Mouse (Mus musculus): ENCODE measurements at regions not wholly inside any gene's neighbourhood (a gene's known extent, or its start where the extent isn't known, plus 50 kb on each side); places are given as distances from the start of the nearest gene placed in this dataset.

DNA sequence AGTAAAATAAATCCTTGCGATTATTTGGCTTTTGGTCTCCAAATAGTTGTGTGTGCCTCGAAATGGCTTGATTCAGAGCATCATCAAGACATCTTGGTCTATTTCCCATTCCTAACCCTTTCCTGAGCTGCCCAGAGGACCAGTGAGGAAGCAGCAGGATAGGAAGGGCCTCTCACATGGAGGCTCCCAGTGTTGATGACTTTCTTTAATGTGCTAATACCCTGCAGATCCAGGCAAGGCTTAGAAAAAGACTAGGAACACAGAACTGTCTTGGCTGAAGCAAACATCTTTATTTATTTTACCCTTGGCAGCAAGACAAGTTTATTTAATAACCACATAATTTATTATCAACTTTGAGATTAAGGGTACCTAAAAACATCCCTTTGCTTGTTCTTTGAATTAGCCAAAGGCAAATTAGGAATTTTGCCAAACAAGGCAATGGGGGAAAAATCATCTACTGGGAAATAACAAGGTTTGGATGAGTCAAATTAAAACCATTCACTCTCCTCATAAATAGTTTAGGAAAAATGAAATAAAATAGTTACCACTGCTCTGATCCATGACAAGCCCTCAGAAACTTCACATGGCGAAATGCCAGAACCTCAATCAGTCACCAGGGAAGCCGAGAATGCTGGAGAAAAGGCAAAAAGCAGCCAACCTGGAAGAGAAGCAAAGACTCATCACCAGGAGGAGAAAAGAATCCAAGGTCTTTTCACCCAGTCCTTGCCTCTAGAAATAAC, 263.1 kb upstream of the 1700056E22Rik start:
- no peak for DNase-seq (ENCODE audit: low spot score in 2 of 2)

GRCm38 (mm10) chr1:184291129-184291528, 257.0 kb upstream of the 1700056E22Rik start:
- no peak for DNase-seq (ENCODE audit: low spot score in 2 of 2)

GRCm38 (mm10) chr1:184289733-184290416, 255.8 kb upstream of the 1700056E22Rik start:
- no peak for DNase-seq (ENCODE audit: low spot score in 2 of 2)

GRCm38 (mm10) chr1:184281768-184282167, 247.7 kb upstream of the 1700056E22Rik start:
- DNase-seq (ENCODE audit: low spot score in 2 of 2) = no peak

DNA sequence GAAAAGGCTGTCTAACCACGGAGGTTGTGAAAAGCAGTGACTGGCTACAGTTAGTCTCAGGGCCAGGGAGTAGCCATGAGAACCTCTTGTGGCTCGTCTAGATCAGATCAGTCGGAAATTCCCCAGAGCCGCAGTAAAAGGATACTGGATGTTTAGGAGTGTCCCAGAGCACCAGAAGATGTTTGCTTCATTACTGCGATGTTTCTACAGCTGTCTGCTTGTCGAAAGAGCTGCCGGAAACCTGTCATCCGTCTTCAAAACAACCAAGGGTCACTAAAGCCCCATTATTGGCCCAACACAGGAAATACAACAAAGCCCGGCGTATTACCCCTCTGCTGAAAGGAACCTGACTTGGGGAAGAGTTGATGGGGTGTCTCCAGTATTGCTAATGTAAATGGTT, 245.2 kb upstream of the 1700056E22Rik start:
- no peak for DNase-seq (ENCODE audit: low spot score in 2 of 2)

DNA sequence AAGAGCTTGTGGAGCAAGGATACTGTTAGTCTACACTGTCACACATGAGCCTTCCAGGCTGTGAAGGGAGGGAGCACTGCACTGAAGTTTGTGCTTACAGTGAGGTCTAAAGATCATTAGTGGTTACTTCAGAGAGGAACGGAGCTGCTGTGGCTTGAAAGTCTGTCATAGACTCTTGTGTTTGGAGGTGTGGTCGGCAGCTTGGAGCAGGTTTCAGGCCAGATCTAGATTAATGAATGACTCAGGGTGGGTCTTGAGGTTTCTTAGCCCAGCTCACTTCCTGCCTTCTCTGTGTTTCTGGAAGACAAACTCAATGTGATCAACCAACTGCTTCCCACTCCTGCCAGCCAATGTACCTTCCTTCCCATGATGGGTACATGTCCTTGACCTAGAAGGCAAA, 242.9 kb upstream of the 1700056E22Rik start:
- no peak for DNase-seq (ENCODE audit: low spot score in 2 of 2)

DNA sequence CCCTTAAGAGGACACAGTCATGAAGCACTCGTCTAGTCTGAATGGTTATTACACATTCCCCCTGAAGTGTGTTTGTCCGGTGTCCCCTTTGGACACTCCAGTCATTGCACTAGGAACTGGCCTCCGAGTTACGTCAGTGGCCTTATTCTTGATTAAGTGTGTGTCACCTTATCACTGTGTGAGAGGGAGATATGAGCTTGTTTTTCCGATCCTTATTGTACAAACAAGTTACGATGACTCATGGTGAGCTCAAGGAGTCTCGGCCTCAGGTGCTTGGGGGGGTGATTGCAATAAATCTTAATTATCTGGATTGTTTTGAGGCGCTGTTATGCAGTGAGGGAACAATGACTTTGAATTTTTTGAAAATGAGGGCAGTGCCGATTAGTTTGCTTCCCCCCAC, 241.8 kb upstream of the 1700056E22Rik start:
- DNase-seq (ENCODE audit: low spot score in 2 of 2) = no peak

- no peak for DNase-seq (ENCODE audit: low spot score in 2 of 2)
Observed at GRCm38 (mm10) chr1:184275396-184275795, 241.3 kb upstream of the 1700056E22Rik start.

GRCm38 (mm10) chr1:184274704-184275103, 240.6 kb upstream of the 1700056E22Rik start:
- DNase-seq (ENCODE audit: low spot score in 2 of 2) = no peak

GRCm38 (mm10) chr1:184273722-184274121, 239.6 kb upstream of the 1700056E22Rik start:
- DNase-seq (ENCODE audit: low spot score in 2 of 2) = no peak

DNA sequence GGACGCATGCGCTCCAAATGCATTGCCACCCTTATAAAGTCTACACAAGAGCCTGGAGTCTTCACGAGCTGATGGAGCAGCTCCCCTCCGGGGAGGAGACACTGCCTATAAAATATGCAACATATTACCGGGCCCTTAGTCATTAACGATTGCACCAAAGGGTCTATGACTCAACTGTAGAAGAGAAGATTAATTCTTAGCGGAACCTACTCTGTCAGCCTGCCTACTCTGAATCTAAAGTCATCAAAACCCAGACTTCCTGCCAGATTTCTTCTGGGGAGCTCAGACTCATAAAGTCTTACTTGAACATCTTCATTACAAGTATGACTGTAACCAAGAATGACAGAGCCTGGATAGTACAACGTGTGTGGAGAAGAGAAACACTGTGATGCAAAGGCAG, 237.2 kb upstream of the 1700056E22Rik start:
- no peak for DNase-seq (ENCODE audit: low spot score in 2 of 2)

- DNase-seq (ENCODE audit: low spot score in 2 of 2) = peak; percentile 62 to 76
Observed at GRCm38 (mm10) chr1:184266051-184266450, 231.9 kb upstream of the 1700056E22Rik start.

- DNase-seq (ENCODE audit: low spot score in 2 of 2) = no peak
Observed at GRCm38 (mm10) chr1:184262975-184263374, 228.9 kb upstream of the 1700056E22Rik start.

DNA sequence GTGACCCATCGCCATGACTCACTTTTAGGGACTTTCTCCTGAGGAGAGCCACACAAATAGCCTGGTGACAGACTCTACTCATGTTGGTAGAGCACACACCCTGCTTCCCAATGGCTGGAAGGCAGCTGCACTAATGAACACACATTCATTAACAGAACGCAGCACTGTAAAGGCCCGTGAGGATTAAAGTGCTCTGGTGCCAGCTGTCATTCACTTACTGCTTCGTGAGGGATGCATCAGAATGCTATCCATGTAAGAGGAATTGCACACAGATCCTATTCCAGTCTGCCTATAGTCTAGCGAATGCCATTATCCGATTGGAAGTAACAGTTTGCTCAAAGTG, 227.3 kb upstream of the 1700056E22Rik start:
- no peak for DNase-seq (ENCODE audit: low spot score in 2 of 2)

- no peak for DNase-seq (ENCODE audit: low spot score in 2 of 2)
Observed at GRCm38 (mm10) chr1:184260722-184261384, 226.8 kb upstream of the 1700056E22Rik start.

DNA sequence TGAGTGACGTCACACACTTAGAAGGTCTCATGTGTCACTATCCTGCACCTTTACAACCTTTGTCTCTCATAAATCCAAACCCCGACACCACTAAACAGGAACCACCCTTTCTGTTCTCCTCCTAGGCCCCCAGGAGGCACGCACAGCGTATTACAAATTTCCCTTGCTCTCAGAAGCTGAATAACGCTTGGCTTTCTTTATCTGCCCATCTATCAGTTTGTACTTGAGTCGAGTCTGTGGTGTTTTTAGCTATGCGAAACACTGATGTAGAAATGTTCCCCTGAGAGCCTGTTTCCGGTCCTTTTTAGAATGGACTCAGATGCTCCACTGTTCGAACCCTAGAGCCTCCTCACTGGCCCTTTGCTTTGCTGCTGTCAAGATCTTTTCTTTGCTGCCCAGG, 225.8 kb upstream of the 1700056E22Rik start:
- no peak for DNase-seq (ENCODE audit: low spot score in 2 of 2)

GRCm38 (mm10) chr1:184257356-184257755, 223.3 kb upstream of the 1700056E22Rik start:
- no peak for DNase-seq (ENCODE audit: low spot score in 2 of 2)

DNA sequence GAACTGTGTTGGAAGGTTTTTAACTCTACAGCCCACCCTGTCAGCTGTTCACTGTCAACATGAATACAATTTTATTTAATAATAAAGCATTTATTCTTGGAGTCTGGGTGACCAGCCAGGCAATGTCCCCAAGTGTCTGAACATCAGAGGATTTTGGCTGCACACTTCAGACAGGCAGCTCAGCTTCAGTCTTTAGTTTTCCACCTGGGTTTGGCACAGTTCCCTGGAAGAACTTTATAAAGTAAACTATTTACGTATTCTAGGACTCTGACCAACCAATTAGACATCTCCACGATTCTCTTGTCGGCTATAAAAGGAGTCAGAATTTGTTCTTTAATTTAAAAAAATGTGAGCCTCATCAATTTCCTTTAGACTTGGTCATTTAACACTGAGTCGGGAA, 220.8 kb upstream of the 1700056E22Rik start:
- DNase-seq (ENCODE audit: low spot score in 2 of 2) = no peak

DNA sequence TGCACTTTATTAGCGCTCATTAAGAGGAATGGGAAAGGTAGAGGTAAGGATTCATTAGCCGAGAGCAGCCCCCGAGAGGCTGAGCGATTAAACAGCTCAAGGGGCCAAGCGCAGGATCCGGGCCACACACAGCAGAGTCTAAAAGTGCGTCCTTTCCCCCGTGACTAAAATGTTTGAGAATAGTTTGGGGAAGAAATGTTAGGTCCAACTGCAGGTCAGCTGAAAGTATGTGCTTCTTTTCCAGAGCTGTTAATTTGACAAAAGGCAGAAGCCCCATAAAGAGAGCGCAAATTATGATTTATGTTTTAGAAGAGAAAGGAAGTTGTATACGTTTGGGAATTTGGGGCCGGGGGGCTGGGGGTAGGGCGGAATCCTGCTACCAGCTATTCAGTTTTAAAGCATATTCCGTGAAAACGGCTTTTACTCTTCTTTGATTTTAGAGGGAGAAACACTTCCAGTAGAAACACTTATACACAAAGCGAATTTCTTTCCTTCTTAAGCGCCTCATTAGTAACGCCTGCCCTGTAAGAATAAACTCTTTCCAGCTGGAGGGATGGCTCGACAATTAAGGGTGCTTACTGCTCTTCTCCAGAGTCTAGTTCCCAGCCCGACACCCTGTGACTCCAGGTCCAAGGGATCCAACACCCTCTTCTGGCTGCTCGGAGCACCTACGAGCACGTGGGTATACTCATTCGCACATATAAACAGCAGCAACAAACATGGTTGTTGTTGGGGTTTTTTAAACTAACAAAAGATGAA, 210.8 kb upstream of the 1700056E22Rik start:
- no peak for DNase-seq (ENCODE audit: low spot score in 2 of 2)

GRCm38 (mm10) chr1:184244296-184244695, 210.2 kb upstream of the 1700056E22Rik start:
- no peak for DNase-seq (ENCODE audit: low spot score in 2 of 2)

- DNase-seq (ENCODE audit: low spot score in 2 of 2) = no peak
Observed at GRCm38 (mm10) chr1:184241846-184242245, 207.7 kb upstream of the 1700056E22Rik start.

Measured in urinary bladder, postnatal 4 days (tissue).